Mouse (Mus musculus) lung, adult 2 months (tissue): ENCODE results near the gene Il3.

Experiments used
- CTCF ChIP-seq: fragments of 200-500 bp; IDR thresholded peaks from 2 replicates; pipeline ENCODE4 v1.5.1; 2011; ENCODE audit warnings: mild to moderate bottlenecking, low read length, control low read depth; ENCODE audit not compliant: insufficient read depth
- POLR2A ChIP-seq: fragments of 200-500 bp; IDR thresholded peaks from 2 replicates; pipeline ENCODE4 v1.6.1; 2011; ENCODE audit warnings: low read depth, mild to moderate bottlenecking, control low read depth, low read length, borderline replicate concordance; ENCODE audit errors: extremely low read depth

GRCm38 (mm10) chr11:54223637-54224474, 43.2 kb downstream of the Il3 start:
- TF ChIP-seq POLR2A (no peak), CTCF (no peak)
